Mouse (Mus musculus): ENCODE results near the gene Strbp.

The Strbp gene

DNA sequence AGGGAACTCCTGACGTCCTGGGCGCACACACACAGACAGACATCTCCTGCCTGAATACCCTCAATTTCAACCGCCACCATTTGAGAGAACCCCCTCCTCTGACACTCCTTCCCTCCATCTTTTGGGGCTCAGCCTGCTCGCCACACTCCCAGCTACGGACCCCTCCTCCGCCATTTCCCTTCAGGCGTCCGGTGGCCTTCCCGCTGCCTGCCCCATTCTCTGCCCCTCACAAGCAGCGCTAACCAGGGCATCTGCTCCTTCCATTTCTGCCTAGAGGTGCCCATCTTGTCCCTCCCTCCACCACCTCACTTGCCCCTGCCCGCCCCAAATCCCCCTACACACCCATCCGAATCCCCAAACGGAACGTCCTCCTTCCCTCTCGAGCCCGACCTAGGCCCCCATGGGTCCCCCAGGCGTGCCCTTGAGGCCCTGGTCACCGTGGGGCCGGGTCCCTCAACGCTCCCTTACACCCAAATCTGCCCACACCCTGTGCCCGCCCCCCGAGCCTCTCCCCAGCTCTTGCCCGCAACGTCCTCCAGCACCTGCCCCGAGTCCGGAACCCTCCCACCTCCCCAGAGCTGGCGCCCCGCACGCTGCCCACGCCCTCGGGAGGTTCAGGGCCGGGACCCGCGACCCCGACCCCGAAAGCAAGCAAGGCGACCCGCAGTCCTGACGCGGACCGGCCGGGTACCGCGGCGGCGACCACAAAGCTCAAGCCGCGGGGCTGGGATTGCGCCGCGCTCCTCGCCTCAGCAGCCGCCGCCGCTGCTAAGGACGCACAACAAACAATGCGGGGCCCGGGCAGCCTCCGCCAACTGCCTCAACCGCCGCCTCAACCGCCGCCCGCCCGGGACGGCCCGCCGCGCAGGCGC lies 1.1 kb downstream of the Strbp start:
- DNase-seq: peak; percentile 36

DNA sequence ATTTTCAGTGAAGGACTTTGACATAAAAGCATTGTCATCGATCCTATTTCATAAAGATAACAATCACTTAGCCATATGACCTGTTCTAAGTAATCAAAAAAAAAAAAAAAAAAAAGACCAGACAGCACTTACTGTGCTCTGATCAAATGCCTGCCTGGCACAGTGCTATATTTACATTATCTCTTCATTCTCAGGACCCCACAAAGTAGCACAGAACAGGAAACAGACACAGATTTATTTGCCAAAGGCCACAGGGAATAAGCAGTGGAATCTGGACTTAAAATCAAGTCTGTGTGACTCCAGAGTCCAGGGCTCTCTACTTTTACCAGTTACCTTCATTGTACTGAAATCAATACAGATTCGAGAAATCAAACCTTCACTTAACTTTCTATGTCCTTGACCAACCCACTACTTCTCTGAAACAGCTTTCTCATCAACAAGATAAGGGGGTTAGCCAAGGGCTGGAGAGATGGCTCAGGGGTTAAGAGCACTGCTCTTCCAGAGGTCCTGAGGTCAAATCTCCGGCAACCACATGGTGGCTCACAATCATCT lies 14.5 kb downstream of the Strbp start:
- DNase-seq: no peak

DNA sequence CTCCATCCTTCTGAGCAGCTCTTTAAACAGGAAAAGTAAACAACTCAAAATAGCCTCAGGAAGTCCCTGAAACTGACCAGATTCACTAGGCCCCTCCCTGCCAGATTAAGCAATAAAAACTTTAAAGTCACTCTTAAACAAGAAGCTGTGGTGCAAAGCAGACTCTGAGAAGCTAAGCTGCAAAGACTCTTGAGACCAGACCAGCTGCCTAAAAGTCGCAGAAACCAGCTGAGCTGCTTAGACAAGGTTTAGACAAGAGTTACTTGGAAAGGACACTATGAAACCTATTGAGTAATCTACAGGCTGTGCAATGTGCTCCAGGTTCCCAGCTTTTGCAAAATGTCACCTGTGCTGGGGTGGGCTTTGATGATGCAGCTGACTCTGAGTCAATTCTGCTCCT lies 16.6 kb downstream of the Strbp start:
- no peak for DNase-seq

DNA sequence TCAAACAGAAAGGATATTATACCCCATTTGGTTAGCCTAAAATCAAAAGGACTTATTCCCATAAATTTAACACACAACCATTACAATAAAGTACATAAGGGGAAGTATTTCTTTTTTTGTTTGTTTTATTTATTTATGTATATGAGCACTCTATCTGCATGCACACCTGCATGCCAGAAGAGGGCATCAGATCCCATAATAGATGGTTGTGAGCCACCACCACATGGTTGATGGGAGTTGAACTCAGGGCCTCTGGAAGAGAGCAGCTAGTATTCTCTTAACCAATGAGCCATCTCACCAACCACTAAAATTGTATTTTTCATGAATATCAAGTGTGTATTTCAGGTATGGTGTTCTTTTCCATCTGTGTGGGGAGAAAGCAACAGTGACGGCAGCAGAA lies 18.8 kb downstream of the Strbp start:
- no peak for DNase-seq

DNA sequence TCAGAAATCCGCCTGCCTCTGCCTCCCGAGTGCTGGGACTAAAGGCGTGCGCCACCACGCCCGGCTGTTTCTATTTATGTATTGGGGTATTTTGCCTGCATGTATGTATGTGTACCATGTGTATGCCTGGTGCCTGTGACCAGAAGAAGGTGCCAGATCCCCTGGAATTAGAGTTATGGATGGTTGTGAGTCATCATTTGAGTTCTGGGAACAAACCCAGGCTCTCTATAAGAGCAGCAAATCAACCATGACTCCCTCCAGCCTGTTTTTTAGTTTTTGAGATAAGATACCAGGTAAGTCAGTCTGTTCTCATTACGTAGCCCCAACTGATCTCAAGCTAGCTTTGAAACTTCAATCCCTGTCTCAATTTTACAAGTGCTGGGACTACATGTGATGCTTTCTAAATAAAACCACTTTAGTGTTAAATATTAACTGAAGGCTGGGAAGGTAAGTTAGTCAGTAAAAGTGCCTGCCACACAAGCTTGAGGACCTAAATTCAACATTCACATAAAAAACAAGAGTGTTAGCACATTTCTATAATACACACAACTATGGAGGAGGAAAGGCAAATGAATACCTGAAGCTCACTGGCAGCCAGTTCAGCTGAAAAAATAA lies 21.4 kb downstream of the Strbp start:
- DNase-seq: peak; percentile 14

DNA sequence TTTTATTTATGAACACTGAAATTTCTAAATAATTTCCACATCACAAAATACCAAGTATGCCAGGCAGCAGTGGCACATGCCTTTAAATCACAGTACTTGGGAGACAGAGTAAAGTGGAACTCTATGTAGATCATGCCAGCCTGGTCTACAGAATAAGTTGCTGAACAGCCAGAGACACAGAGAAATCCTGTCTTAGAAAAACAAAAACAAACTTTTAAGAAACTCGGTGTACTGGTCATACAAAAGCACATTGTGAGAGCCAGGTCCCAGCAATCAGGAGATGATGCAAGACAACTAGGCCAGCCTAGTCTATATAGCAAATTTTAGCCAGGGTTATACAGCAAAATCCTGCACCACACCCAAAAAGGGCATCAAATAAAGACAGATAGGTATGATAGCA lies 52.6 kb downstream of the Strbp start:
- no peak for DNase-seq

DNA sequence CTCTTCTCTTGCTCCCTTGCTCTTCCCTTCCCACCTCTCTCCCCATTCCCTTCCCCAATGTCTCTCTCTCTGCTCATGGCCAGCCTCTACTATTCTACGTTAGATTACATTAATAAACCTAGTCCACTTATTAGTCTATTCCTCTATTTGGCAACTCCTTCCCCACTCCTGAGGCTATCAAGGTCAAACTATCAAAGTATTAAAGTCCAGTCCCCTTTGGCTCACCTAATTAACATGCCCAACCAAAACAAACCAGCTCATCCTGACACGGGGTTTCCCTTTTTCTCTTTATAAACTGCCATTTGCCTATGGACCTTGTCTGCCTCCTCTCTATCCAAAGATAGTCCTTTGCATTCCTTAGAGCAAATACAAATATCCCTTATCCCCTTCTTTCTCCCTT lies 54.1 kb downstream of the Strbp start:
- no peak for DNase-seq

DNA sequence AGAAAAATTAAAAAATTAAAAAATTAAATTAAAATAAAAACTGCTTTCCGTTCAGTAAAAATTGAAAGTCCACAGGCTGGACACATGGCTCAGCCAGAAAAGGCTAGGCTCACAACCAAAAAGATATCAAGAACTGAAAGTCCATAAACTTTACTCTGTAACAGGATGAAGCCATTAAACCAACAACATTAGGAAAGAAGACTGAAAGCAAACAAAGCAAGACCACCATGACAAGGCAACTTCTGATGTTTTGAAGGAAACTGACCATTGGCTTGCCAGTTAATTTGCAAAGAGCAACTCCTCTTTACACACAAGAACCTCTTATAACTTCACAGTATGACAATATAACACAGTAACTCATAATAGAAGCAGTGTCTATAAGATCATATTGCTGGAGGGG lies 54.7 kb downstream of the Strbp start:
- no peak for DNase-seq

DNA sequence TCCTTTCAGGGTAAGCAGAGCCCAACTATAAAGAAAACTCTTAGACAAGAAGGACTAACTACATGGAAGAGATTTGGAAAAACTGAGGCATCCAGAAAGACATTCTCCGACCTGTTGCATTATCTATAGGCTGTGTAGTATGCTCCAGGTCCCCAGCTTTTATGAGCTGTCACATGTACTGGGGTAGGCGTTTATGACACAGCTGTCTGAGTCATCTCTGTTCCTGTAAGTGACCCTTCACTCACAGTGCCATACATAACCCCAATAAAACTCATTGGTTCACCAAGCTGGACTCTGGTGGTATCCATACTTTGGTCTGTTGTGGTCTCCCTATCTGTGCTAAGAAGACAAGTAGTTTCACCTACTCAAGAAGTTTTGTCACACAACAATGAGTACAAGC lies 80.3 kb downstream of the Strbp start:
- no peak for DNase-seq

DNA sequence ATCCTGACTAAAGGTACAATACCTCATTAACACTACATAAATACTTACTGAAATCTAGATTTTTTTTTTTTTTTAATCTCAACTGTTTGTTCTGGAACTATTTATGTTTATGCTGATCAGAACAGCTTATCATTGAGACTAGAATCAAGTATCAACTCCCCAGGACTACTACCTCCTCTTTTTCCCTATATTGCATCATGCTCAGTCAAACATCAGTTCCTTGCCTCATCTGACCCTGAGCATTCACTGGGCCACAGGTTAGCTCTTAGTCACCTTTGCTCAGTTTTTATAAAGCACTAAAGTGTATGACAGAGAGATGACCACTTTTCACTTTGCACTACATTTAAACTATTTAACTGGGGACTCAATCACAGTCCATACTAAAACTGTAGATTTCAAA lies 115.7 kb downstream of the Strbp start:
- no peak for DNase-seq

DNA sequence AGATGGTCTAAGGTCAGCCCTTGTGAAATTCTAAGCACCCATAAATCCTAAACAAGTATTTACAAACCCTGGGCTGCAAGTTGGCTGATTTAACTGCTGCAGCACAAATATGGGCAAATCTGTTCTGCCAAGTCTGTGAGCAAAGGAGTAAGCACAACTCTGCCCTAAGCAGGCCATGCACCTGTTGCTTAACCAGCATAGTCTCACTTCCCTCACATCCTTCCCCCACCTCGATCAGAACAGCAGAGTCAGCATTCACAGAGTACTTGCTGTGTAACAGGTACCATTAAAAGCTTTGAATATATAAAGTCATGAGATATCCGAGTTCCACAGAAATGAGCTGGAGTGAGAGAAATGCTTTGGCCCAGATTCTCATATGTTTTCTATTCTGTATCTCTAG lies 125.5 kb downstream of the Strbp start:
- no peak for DNase-seq

DNA sequence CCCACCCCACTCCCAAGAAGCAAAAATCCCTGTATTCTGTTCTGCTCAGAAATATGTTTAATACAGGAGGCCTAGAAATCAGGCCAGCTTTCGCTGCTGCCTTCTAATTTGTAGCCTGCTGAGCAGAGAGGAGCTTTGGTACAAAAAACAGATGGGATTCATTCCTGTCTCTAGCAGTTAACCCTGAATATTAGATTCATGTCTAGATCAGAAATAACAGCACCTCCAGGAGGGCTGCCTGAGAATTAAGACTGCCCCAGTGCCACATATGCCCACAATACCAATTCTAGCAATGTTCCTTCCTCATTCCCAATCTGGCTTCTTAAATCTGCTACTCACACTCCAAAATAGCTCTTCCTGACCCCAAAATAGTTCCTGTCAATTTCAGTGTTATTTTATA lies 127.0 kb downstream of the Strbp start:
- no peak for DNase-seq

DNA sequence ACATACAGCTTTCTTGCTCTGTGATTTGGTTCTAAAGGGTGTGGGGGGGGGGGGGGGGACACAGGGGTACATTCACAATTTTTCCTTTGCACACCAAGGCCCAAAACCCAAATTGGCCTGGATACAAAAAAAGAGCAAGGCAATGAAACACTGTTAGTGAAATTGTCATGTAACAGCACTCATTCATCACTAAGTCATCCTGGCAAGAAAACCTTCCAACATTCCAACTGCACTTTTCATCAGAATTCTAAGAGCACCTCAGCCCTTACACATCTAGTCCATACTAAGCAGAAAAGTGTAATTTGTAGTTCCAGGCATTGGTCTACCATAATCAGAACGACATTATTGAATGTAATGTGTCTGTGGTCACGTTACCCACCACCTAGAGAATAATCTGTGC lies 131.5 kb downstream of the Strbp start:
- no peak for DNase-seq

DNA sequence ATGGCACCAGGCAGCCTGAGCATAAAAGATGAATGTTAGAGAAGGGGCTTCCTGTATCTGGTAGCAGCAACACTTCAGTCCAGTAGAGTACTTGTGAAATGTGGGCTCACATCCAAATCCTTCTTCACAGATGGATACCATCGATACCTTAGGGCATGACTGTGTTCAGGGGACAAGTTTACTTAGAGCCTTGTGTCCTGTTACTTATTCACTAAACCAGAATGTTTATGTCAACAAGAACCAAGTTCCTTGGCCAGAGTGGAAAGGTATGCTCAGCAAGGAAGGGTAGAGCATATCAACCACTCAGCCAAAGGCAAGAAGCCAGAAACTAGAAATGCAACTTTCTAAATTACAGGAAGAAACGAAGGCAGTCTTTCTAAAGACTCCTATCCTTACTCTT lies 133.0 kb downstream of the Strbp start:
- DNase-seq: peak; percentile 66

DNA sequence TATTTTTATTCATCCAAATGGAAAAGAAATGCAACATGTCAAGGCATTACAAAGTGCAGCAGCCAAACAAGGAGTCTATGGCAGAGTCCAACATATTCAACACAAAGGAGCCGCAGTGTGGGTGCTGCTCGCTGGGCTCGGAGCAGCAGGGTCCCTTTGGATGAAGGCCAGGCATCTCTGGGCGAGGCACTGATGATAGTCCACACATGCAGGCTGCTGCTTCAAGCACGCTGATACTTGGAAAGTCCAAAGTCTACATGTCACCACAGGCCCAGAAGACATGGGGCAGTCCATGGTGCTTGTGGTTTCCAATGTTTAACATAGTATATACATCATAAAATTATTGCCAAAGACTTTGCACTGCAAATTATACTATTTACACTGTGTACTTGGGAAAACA lies 133.8 kb downstream of the Strbp start:
- no peak for DNase-seq

DNA sequence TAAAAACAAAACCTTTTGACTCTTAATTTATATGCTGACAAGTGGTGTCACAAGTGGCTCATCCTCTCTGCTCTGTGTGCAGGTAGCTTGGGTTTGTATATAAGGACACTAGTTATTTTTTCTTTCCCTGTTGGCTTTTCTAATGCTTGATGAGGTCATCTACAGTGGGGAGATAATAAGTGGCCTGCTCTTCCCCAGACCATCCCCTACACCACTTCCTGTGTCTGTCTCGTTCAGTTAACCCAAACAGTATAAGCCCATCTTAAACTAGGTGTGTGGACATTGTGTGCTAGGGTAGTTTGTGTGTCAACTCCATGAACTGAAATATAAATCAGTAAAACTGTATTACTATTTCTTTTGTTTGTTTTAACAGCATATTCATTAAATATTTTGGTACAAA lies 137.6 kb downstream of the Strbp start:
- DNase-seq: no peak

DNA sequence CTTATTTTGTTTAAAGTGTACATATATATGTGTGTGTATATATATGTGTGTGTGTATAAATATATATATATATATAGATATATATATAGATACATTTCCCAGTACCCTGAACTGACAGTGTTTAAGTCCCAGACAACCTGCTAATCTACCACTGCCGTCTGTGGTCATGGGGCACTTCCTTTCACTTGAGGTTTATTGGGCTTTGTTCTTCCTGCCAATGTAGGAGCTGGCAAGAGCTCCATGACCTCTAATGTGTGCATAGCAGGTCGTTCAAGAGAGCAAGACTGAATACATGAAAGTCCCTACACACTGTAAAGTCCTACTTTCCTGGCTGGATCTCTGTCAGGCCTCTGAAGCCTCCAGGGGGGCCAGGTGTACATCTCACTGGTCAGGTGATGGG lies 138.1 kb downstream of the Strbp start:
- DNase-seq: no peak

DNA sequence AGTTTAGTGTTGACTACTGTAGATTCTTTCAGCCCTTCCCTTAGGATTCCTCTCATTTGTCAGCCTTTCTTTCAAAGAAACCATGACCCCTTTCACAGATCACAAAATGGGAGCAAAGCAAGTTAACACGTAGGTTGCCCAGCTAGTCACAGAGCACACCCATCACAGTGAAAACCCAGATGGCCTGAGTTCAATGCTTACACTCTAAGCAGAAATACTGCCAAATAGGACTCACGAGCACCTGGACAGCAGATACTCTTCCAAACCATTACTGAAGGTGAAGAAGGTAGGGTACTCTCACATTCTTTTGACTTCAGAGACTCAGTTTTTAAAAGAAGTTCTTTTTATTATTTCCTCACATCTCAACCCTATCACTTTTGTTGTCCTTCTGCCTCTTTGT lies 147.3 kb downstream of the Strbp start:
- no peak for DNase-seq

DNA sequence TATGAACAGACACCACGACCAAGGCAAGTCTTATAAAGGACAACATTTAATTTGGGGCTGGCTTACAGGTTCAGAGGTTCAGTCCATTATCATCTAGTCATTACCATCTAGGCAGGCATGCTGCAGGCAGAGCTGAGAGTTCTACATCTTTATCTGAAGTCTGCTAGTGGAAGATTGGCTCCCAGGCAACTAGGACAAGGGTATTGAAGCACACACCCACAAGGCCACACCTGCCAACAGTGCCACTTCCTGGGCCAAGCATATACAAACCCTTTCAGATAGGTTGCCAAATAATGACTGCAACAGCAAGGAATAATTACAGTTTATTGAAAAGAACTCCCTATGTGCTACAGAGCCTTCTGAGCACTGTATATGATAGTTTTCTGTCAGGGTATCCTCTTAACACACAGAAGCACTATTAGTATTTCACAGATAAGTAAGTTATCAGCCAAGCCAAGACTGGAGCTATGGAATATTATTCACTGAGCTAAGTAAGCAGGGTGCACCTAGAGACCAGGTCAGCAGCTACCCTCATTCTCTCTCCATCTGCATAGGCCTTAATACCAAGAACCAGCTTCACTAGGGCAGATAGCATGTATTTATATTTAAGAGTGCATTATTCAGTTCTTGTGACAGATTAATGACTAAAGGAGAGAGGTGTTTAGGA lies 154.2 kb downstream of the Strbp start:
- DNase-seq: no peak

DNA sequence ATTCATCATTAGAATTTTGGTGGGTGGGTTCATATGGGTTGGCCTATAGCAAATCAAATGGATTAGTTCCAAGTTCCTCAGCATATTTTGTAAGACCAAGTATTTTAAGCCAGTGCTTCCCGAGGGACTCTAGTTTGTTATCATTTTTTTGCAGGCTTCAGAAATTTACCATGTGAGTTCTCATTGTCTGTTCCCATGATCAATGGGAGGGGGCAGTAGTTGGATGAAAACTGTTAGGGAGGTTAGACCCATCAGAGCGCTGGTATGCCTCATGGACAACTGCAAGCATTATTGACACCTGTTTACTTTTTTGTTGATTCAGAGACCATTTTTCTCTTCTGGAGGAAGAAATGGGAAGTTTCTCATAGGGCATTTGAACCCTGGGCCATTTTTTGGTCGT lies 172.0 kb downstream of the Strbp start:
- no peak for DNase-seq

DNA sequence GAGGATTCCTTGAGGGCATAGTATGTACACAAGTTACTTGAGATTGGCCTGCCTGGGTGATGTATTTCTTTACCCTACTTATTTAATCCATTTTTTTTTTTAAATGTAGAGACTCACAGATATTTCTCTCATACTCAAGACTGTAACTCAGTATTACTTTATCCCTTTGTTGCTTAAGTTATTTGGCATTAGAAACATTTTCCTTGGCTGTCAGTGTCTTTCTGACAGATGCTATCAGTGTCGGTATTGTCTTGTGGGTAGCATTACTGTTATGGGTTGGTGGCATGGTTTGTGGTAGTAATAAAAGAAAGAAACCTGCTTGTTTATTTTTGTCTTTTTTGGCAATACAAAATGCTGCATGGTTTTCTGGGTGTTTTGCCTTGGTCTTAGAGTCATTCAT lies 172.9 kb downstream of the Strbp start:
- DNase-seq: no peak

DNA sequence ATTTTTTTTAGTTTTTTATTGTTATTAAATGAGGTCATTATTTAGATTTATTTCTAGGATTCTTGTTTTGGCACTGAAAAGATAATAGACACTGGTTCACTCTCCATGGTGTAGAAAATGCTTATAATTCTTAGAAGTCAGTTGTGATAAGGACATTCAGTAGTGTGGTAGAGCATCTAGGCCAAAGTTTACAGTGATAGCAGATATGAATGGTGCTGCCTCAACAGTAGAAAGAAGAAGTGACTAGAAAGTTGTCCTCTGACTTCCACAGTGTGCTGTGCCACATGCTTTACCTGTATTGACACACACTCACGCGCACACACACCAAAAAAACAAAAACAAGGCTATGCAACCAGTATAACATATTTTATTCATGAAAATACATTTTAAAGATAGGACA lies 174.3 kb downstream of the Strbp start:
- no peak for DNase-seq

DNA sequence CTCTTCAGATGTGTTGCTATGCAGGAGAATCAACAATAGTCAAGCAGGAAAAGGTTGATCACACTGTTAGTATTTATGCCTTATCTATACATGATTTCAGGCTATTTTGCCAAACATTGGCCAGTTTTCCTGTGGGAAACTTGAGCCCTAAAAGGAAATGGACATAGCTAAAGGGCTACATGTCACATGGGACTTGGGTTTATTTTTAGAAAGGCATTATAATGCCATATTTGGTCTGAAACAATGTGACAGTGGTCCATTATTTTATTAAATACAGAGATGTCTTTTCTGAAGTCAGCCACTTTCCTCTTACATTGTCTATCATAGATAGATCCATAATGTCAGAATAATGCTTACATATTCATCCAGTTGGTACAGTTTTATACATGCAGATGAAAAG lies 176.1 kb downstream of the Strbp start:
- DNase-seq: no peak

DNA sequence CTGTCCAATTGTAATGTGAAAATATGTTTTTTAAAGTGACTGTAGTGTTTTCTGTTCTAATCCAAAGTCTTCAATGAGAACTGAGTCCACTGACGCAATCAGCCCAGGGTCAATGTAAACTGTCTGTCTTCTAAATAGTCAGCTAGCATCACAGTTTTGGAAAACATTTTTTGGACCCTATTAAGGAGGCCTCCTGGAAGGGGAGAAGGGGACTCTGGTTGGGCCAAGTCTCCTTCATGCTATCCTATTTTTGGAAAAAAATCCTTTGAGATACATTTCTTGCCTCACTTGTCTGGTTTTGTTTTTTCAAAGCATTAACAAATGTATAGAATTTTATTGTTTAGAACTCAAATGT lies 184.4 kb downstream of the Strbp start:
- DNase-seq: no peak

Data from kidney, adult 11 months (tissue).